Mouse (Mus musculus) liver, adult 2 months (tissue): ENCODE results near the gene Cwc25. TPM values are rescaled to one million over a fixed set of nuclear protein-coding genes. Genes with fewer than 3 reads are reported as not detected.
A peak's percentile ranks its signal among the peaks of the same experiment; 100 is the strongest.
"Not testable (repeated sequence)": the region's sequence is repeated elsewhere in the genome, so short reads cannot be mapped to it uniquely, and the experiment has no call there.

Source experiments
- DNase-seq: peaks from one replicate; pipeline ENCODE4 v3.0.0-alpha.2; 2011; ENCODE audit warnings: low read depth, low spot score; ENCODE audit errors: extremely low read depth
- H3K27ac ChIP-seq: fragments of 200-500 bp; replicated peaks from 2 replicates; pipeline ENCODE4 v1.5.1; 2012; ENCODE audit warnings: low read depth, mild to moderate bottlenecking, control low read depth, inconsistent platforms, low read length; ENCODE audit not compliant: insufficient read depth
- H3K27me3 ChIP-seq: fragments of 200-500 bp; 2 replicates; pipeline ENCODE4 v1.6.1; 2012; ENCODE audit warnings: mild to moderate bottlenecking, moderate library complexity, low read length, inconsistent platforms; ENCODE audit not compliant: control insufficient read depth, insufficient read depth
- H3K36me3 ChIP-seq: fragments of 200-500 bp; 2 replicates; pipeline ENCODE4 v1.6.1; 2012; ENCODE audit warnings: low read length, inconsistent platforms; ENCODE audit not compliant: control insufficient read depth, insufficient read depth
- H3K4me1 ChIP-seq: fragments of 200-500 bp; 2 replicates; pipeline ENCODE4 v1.6.1; 2011; ENCODE audit warnings: low read length; ENCODE audit not compliant: control insufficient read depth, insufficient read depth
- H3K4me3 ChIP-seq: fragments of 200-500 bp; 2 replicates; pipeline ENCODE4 v1.5.1; 2011; ENCODE audit warnings: low read depth, mild to moderate bottlenecking, control low read depth, low read length, moderate library complexity; ENCODE audit not compliant: insufficient read depth
- H3K79me2 ChIP-seq: fragments of 200-500 bp; 2 replicates; pipeline ENCODE4 v1.6.1; 2012; ENCODE audit warnings: inconsistent platforms, mild to moderate bottlenecking, low read length, moderate library complexity; ENCODE audit not compliant: control insufficient read depth, insufficient read depth
- H3K9ac ChIP-seq: fragments of 200-500 bp; 2 replicates; pipeline ENCODE4 v1.6.1; 2012; ENCODE audit warnings: low read depth, mild to moderate bottlenecking, control low read depth, inconsistent platforms, low read length
- CTCF ChIP-seq: fragments of 200-500 bp; IDR thresholded peaks from 2 replicates; pipeline ENCODE4 v1.5.1; 2011; ENCODE audit warnings: low read depth, low read length, control low read depth
- POLR2A ChIP-seq: fragments of 200-500 bp; IDR thresholded peaks from 2 replicates; pipeline ENCODE4 v1.6.1; 2011; ENCODE audit warnings: low read length, control low read depth; ENCODE audit not compliant: insufficient read depth; ENCODE audit errors: extremely low read depth
- WGBS: fragments of 180-500 bp; shearing (Covaris S2); methylation state at CpG from one replicate; pipeline ENCODE4 v1.1.7; 2018; 5-methylcytosine and 5-hydroxymethylcytosine counted together
- polyA plus RNA-seq: library from polyadenylated mRNA; depleted of rRNA; stranded (reverse); fragments of >200 nt; gene quantifications from 2 replicates; pipeline ENCODE4 v1.2.3, GENCODE M21; 2012
- total RNA-seq: library from RNA; depleted of rRNA; stranded (reverse); fragments of >200 nt; gene quantifications from 2 replicates; pipeline ENCODE4 v1.2.3, GENCODE M21; 2014

The Cwc25 gene
- total and polyA plus RNA-seq, 2 experiments, result 6.2 to 6.8 TPM

- TF ChIP-seq CTCF (no peak), POLR2A (no peak)
- DNase-seq, result peak; percentile 67
- Histone ChIP-seq H3K27me3 (no peaks in the 10 kb centered on the region), H3K9ac (no peak overlapping the region), H3K79me2 (no peaks in the 10 kb centered on the region), H3K27ac (no peak overlapping the region), H3K4me1 (peaks cover 10% of the 10 kb centered on the region), H3K4me3 (no peak overlapping the region), H3K36me3 (no peaks in the 10 kb centered on the region)
- 5% methylated on average over 6 of the region's 6 CpGs for WGBS
These were observed 30.6 kb upstream of the Cwc25 start for GRCm38 (mm10) chr11:97796910-97797309.

DNA sequence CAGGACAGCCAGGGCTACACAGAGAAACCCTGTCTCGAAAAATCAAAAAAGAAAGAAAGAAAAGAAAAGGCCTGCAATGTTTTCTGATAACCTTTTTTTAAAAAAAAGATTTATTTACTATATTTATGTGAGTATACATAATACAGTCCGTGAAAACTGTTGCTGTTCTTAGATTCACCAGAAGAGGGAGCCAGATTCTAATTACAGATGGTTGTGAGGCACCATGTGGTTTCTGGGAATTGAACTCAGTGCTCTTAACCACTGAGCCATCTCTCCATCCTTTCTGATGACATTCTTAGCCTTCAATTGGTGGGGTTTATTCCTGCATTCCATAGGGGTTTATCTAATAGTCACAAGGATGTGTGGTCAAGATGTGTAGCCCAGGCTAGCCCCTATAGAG lies 26.8 kb upstream of the Cwc25 start:
- H3K27me3 ChIP-seq, result no peaks in the 10 kb centered on the region
- no peaks in the 10 kb centered on the region for H3K79me2 ChIP-seq
- DNase-seq, result peak; percentile 56
- no peak overlapping the region for H3K9ac ChIP-seq
- H3K4me1 ChIP-seq, result peaks cover 1% of the 10 kb centered on the region; the same call in 1 of the 2 replicates
- no peak overlapping the region for H3K4me3 ChIP-seq
- TF ChIP-seq CTCF, result peak; percentile 42
- no peak for TF ChIP-seq POLR2A
- 10% methylated on average over 2 of the region's 2 CpGs for WGBS
- no peak overlapping the region for H3K27ac ChIP-seq
- H3K36me3 ChIP-seq, result no peaks in the 10 kb centered on the region

- H3K27me3 ChIP-seq, H3K4me1 ChIP-seq, H3K79me2 ChIP-seq, H3K9ac ChIP-seq, H3K36me3 ChIP-seq, H3K4me3 ChIP-seq, H3K27ac ChIP-seq, DNase-seq: not testable (repeated sequence)
- WGBS, result 82% methylated on average over 2 of the region's 2 CpGs
These were observed 24.6 kb upstream of the Cwc25 start for GRCm38 (mm10) chr11:97790778-97791438.

DNA sequence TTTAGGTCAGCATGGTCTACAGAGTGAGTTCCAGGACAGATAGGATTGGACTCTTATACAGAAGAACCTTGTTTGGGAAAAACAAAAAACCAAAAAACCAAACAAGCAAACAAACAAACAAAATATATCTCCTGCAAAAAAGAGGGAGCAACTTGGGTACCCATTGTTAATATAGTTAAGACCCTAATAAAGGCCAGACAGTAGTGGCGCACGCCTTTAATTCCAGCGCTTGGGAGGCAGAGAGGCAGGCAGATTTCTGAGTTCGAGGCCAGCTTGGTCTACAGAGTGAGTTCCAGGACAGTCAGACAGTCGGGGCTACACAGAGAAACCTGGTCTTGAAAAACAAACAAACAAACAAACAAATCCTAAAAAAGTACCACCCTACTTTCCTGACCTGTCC lies 23.4 kb upstream of the Cwc25 start:
- H3K27ac ChIP-seq, result no peak overlapping the region
- no peak overlapping the region for H3K4me3 ChIP-seq
- H3K9ac ChIP-seq, result no peak overlapping the region
- H3K4me1 ChIP-seq, result no peaks in the 10 kb centered on the region
- H3K27me3 ChIP-seq, result no peaks in the 10 kb centered on the region
- DNase-seq, result no peak
- H3K79me2 ChIP-seq, result no peaks in the 10 kb centered on the region
- H3K36me3 ChIP-seq, result no peaks in the 10 kb centered on the region
- TF ChIP-seq POLR2A, result no peak
- no peak for TF ChIP-seq CTCF
- WGBS, result 90% methylated on average over 5 of the region's 5 CpGs

DNA sequence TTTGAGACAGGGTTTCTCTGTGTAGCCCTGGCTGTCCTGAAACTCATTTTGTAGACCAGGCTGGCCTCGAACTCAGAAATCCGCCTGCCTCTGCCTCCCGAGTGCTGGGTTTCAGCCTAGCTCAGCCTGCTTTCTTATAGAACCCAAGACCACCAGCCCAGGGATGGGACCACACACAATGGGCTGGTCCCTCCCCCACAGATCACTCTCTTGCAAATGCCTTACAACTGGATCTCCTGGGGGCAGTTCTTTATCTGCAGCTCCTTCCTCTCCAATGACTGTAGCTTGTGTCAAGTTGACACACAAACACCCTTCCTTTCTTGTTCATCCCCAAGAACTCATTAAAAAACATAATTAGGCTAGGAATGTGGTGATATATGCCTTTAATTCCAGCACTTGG lies 21.6 kb upstream of the Cwc25 start:
- Histone ChIP-seq H3K27ac (no peak overlapping the region), H3K9ac (no peak overlapping the region), H3K79me2 (no peaks in the 10 kb centered on the region), H3K4me3 (no peak overlapping the region), H3K36me3 (no peaks in the 10 kb centered on the region), H3K4me1 (no peaks in the 10 kb centered on the region; the same call in 1 of the 2 replicates), H3K27me3 (no peaks in the 10 kb centered on the region)
- TF ChIP-seq POLR2A (no peak), CTCF (no peak)
- 93% methylated on average over 3 of the region's 3 CpGs for WGBS
- DNase-seq, result no peak

GRCm38 (mm10) chr11:97782564-97782895 lies 16.2 kb upstream of the Cwc25 start:
- H3K36me3 ChIP-seq, result peaks cover 32% of the 10 kb centered on the region
- H3K4me3 ChIP-seq, result peak overlapping the region; percentile 92
- H3K27ac ChIP-seq, result peak overlapping the region; percentile 4; the same call in 1 of the 2 replicates
- WGBS, result under 1% methylated on average over 10 of the region's 10 CpGs
- no peaks in the 10 kb centered on the region for H3K27me3 ChIP-seq
- peaks cover 10% of the 10 kb centered on the region for H3K79me2 ChIP-seq
- H3K9ac ChIP-seq, result peak overlapping the region; percentile 37
- H3K4me1 ChIP-seq, result peaks cover 12% of the 10 kb centered on the region
- DNase-seq, result no peak
- no peak for TF ChIP-seq POLR2A
- no peak for TF ChIP-seq CTCF
